Mouse (Mus musculus) heart, adult 2 months (tissue): ENCODE results near the gene Lamb1. TPM values are rescaled to one million over a fixed set of nuclear protein-coding genes. Genes with fewer than 3 reads are reported as not detected.

ENCODE experiments used
- DNase-seq, 2 experiments: peaks; one replicate each; pipeline ENCODE4 v3.0.0; 2021
- H3K27ac ChIP-seq: fragments of 200-600 bp; 2 replicates; pipeline ENCODE4 v1.8.1; 2022
- H3K27me3 ChIP-seq: fragments of 200-500 bp; 2 replicates; pipeline ENCODE4 v1.6.1; 2012; ENCODE audit warnings: mild to moderate bottlenecking, low read length, inconsistent platforms, mixed read lengths; ENCODE audit not compliant: control insufficient read depth, insufficient read depth
- H3K36me3 ChIP-seq: fragments of 200-500 bp; 2 replicates; pipeline ENCODE4 v1.6.1; 2012; ENCODE audit warnings: low read length, inconsistent platforms; ENCODE audit not compliant: control insufficient read depth, insufficient read depth
- H3K4me1 ChIP-seq: fragments of 200-500 bp; 2 replicates; pipeline ENCODE4 v1.6.1; 2011; ENCODE audit warnings: low read length; ENCODE audit not compliant: control insufficient read depth, insufficient read depth
- H3K4me3 ChIP-seq: fragments of 200-600 bp; 2 replicates; pipeline ENCODE4 v1.8.1; 2022
- H3K79me2 ChIP-seq: fragments of 200-500 bp; replicated peaks from 2 replicates; pipeline ENCODE4 v1.6.1; 2012; ENCODE audit warnings: mild to moderate bottlenecking, inconsistent platforms, low read length, moderate library complexity, mixed read lengths; ENCODE audit not compliant: control insufficient read depth, insufficient read depth
- H3K9ac ChIP-seq: fragments of 200-500 bp; 2 replicates; pipeline ENCODE4 v1.6.1; 2012; ENCODE audit warnings: low read depth, mild to moderate bottlenecking, control low read depth, inconsistent platforms, low read length, mixed read lengths
- CTCF ChIP-seq: fragments of 200-600 bp; IDR thresholded peaks from 2 replicates; pipeline ENCODE4 v1.8.1; 2022; ENCODE audit warnings: antibody characterized with exemption, mild to moderate bottlenecking, moderate library complexity
- EP300 ChIP-seq: fragments of 200-500 bp; IDR thresholded peaks from 2 replicates; pipeline ENCODE4 v1.6.1; 2011; ENCODE audit warnings: low read depth, low read length, control low read depth; ENCODE audit not compliant: insufficient read depth
- POLR2A ChIP-seq: fragments of 200-500 bp; IDR thresholded peaks from 2 replicates; pipeline ENCODE4 v1.6.1; 2011; ENCODE audit warnings: mild to moderate bottlenecking, low read depth, low read length, control low read depth; ENCODE audit not compliant: insufficient read depth
- WGBS: fragments of 180-500 bp; shearing (Covaris S2); methylation state at CpG from one replicate; pipeline ENCODE4 v1.1.7; 2018; 5-methylcytosine and 5-hydroxymethylcytosine counted together
- intact Hi-C: fragments of 180-260 bp; cut with DNase I; formaldehyde crosslinking; loops from one replicate; pipeline ENCODE4 v1.15.1; 2025
- long read RNA-seq: library from polyadenylated mRNA; stranded (forward); transcript quantifications from one replicate; pipeline ENCODE4 v2.0.0, GENCODE M21; 2021
- polyA plus RNA-seq: library from polyadenylated mRNA; depleted of rRNA; stranded (reverse); fragments of >200 nt; gene quantifications from 2 replicates; pipeline ENCODE4 v1.2.3, GENCODE M21; 2012; rRNA removed
- total RNA-seq, 2 experiments: library from RNA; stranded (reverse); gene quantifications; 2 replicates each; pipeline ENCODE4 v1.2.3; 2021

Gene Lamb1
- total RNA-seq (10 to 100 TPM; 55.3 to 58.1 TPM), polyA plus RNA-seq (25.1 and 44.1 TPM in 2 replicates)
- long read RNA-seq, full-length matches to known transcripts: 45 of 72 reads
- long read RNA-seq, partial matches to known transcripts: 22 of 72 reads
- long read RNA-seq, other reads (novel, unspliced or antisense): 5 of 72 reads

GRCm38 (mm10) chr12:31265005-31265721, at the start of gene Lamb1:
Gene Lamb1, plus strand, starts transcription at chr12:31265234.
- intact Hi-C loops: loop anchor here (5.0 kb wide), 2 partner anchors 37 to 138 kb away; no protein-coding TSS in a partner anchor
- Histone ChIP-seq H3K4me3 (peak within 1 kb of the TSS; percentile 66), H3K36me3 (peaks cover 18% of the 10 kb centered on the region), H3K27me3 (no peaks in the 10 kb centered on the region), H3K4me1 (peaks cover 6% of the 10 kb centered on the region), H3K9ac (peak within 1 kb of the TSS; percentile 78), H3K79me2 (no peaks in the 10 kb centered on the region), H3K27ac (peak within 1 kb of the TSS; percentile 72)
- under 1% methylated on average over 39 of the region's 39 CpGs for WGBS
- DNase-seq: peak; percentile 83 to 85
- TF ChIP-seq POLR2A (peak; percentile 78), CTCF (no peak)

- TF ChIP-seq POLR2A (no peak), EP300 (no peak), CTCF (no peak)
- DNase-seq: no peak
- 93% methylated on average over 5 of the region's 5 CpGs for WGBS
- H3K9ac ChIP-seq: no peak overlapping the region
- H3K36me3 ChIP-seq: no peaks in the 10 kb centered on the region
- peaks cover 2% of the 10 kb centered on the region; the same call in 1 of the 2 replicates for H3K4me1 ChIP-seq
- H3K4me3 ChIP-seq: no peak overlapping the region
- intact Hi-C loops: no loop called here
- no peak overlapping the region for H3K27ac ChIP-seq
- no peaks in the 10 kb centered on the region for H3K27me3 ChIP-seq
- no peaks in the 10 kb centered on the region for H3K79me2 ChIP-seq
Measured at GRCm38 (mm10) chr12:31217232-31217631, 47.8 kb upstream of the Lamb1 start.

DNA sequence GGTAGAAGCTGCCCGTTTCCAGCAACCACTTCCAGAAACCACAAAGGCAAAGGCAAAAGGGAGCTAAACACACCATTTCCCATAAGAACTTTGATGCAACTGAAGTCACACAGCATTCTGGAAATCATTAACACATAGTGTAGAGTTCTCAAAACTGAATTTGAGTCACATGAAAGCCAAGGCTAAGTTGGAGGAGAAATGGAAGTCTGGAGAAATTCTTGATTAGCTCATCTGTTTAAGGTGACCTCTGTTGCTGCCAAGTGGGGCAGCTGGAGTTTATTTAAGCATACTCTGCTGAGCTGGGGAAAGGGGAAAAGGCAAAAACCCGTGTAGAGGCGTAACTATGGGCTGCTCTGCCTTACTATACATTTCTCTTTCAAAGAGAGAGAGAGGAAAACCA, 46.3 kb upstream of the Lamb1 start:
- Histone ChIP-seq H3K36me3 (no peaks in the 10 kb centered on the region), H3K4me3 (no peak overlapping the region), H3K27ac (no peak overlapping the region), H3K79me2 (no peaks in the 10 kb centered on the region), H3K9ac (no peak overlapping the region), H3K4me1 (no peaks in the 10 kb centered on the region), H3K27me3 (no peaks in the 10 kb centered on the region)
- intact Hi-C loops: no loop called here
- no peak for DNase-seq
- no peak for TF ChIP-seq CTCF
- TF ChIP-seq POLR2A: no peak
- no peak for TF ChIP-seq EP300
- WGBS: 55% methylated on average over 3 of the region's 3 CpGs

DNA sequence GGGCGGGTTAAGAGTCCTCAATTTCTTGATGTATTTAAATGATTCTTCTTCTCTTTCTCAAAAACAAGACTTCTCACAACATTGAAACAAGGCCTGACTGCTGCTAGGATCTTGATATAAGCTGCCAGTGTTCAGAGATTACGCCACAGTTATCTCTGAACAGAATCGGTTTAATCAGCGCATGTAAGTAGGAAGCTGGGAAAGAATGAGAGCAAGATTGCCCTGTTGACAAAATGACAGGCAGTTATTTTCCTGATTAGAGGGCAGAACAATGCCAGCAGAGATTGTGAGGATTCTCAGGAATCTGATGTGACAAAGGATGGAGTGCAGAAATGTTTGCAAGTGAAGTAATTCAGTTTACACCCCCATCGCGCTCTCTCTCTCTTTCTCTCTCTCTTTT, 43.5 kb upstream of the Lamb1 start:
- DNase-seq: no peak
- H3K36me3 ChIP-seq: no peaks in the 10 kb centered on the region
- H3K27ac ChIP-seq: no peak overlapping the region
- no peaks in the 10 kb centered on the region for H3K27me3 ChIP-seq
- intact Hi-C loops: no loop called here
- no peak overlapping the region for H3K9ac ChIP-seq
- WGBS: 76% methylated on average over 6 of the region's 6 CpGs
- TF ChIP-seq POLR2A: no peak
- no peak for TF ChIP-seq CTCF
- no peak for TF ChIP-seq EP300
- H3K4me3 ChIP-seq: no peak overlapping the region
- no peaks in the 10 kb centered on the region for H3K4me1 ChIP-seq
- no peaks in the 10 kb centered on the region for H3K79me2 ChIP-seq

DNA sequence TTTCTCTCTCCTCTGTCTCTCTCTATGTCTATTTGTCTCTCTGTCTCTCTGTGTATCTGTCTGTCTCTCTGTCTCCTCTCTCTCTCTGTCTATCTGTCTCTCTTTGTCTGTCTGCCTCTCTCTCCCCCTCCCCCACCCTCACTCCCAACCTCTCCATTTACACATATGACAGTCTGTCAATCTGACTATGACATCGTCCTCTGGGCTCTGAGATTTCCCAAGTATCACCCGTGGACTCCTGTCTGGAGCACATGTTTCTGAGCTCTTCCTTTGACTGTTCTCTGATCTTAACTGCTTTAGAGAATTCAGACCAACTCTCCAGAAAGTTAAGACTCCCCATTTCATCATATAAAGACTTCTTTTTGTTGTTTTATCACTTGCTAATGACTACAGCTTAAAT, 42.8 kb upstream of the Lamb1 start:
- Histone ChIP-seq H3K36me3 (no peaks in the 10 kb centered on the region), H3K4me1 (no peaks in the 10 kb centered on the region), H3K27me3 (no peaks in the 10 kb centered on the region), H3K9ac (no peak overlapping the region), H3K4me3 (no peak overlapping the region), H3K27ac (no peak overlapping the region), H3K79me2 (no peaks in the 10 kb centered on the region)
- 60% methylated on average over 2 of the region's 2 CpGs for WGBS
- no peak for TF ChIP-seq CTCF
- TF ChIP-seq EP300: no peak
- TF ChIP-seq POLR2A: no peak
- intact Hi-C loops: no loop called here
- DNase-seq: no peak

DNA sequence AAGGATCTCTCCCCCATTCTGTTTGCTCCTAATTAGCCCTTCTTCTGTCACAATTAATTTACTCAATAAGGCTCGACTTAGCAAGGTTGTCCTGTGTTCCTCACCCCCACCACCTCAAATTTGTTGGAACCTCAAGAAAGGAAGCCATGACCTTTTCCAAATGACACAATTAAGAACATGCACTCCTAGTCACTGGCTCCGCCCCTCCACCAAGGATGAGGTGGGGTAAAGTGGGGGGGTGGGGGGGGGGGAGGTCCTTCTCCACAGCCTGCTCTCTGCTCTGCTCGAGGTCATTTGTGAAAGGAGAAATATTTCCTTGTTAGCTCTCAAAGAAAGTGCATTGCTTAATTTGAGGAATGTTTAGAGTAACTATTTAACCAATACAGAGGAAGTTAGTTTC, 42.3 kb upstream of the Lamb1 start:
- Histone ChIP-seq H3K4me1 (no peaks in the 10 kb centered on the region), H3K4me3 (no peak overlapping the region), H3K79me2 (no peaks in the 10 kb centered on the region), H3K9ac (no peak overlapping the region), H3K36me3 (no peaks in the 10 kb centered on the region), H3K27ac (no peak overlapping the region), H3K27me3 (no peaks in the 10 kb centered on the region)
- WGBS: 47% methylated on average over 3 of the region's 3 CpGs
- intact Hi-C loops: no loop called here
- no peak for TF ChIP-seq POLR2A
- no peak for TF ChIP-seq CTCF
- DNase-seq: no peak
